Mouse (Mus musculus): ENCODE measurements at regions not wholly inside any gene's neighbourhood (a gene's known extent, or its start where the extent isn't known, plus 50 kb on each side); places are given as distances from the start of the nearest gene placed in this dataset.

DNA sequence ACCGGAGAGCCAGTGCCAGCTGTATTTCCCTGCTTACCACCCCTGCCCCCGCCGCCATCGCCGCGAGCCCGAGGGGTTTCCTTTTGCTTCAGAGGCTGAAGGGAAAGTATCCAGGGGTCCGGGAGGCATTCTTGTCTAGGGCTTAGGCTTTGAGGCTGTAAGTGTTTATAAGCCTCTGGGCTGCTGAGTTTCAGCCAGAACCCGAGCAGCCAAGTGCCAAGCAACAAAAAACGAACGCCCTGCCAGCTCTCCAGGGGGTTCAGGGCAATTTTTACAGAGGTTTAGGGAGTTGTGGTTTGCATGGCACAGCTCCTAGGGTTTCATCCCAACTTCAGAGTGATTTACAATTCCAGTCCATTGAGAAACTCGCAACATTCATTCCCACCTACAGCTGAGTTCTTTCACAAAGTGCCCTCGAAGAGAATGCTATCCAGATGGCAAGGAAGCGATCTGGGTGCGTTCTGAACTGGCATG lies 109.2 kb upstream of the Parp11 start:
- peak; percentile 32; the same call in 1 of the 2 replicates for ATAC-seq
- no peak overlapping the region for H3K4me3 ChIP-seq
- no peaks in the 10 kb centered on the region for H3K27me3 ChIP-seq
- H3K4me1 ChIP-seq: peaks cover 54% of the 10 kb centered on the region
- H3K4me2 ChIP-seq: peak overlapping the region; percentile 33
- H3K36me3 ChIP-seq (ENCODE audit: poor library complexity, severe bottlenecking): no peaks in the 10 kb centered on the region
- whole genome bisulfite sequencing: 6% methylated on average over 15 of the region's 15 CpGs
- H3K9ac ChIP-seq: peak overlapping the region; percentile 2; the same call in 1 of the 2 replicates
- H3K9me3 ChIP-seq (replicated peaks): no peaks in the 10 kb centered on the region
- peak overlapping the region; percentile 86 for H3K27ac ChIP-seq

GRCm38 (mm10) chr6:127338412-127338811 lies 108.2 kb upstream of the Parp11 start:
- ATAC-seq: no peak
- 20% methylated on average over 6 of the region's 6 CpGs for WGBS
- H3K9ac ChIP-seq: no peak overlapping the region

GRCm38 (mm10) chr6:127341604-127342003 lies 105.0 kb upstream of the Parp11 start:
- WGBS: 96% methylated on average over 3 of the region's 3 CpGs
- Histone ChIP-seq H3K4me2 (no peak overlapping the region), H3K36me3 (ENCODE audit: poor library complexity, severe bottlenecking) (no peaks in the 10 kb centered on the region), H3K4me1 (peaks cover 38% of the 10 kb centered on the region), H3K9me3 (replicated peaks) (no peaks in the 10 kb centered on the region), H3K27ac (no peak overlapping the region), H3K4me3 (no peak overlapping the region), H3K27me3 (no peaks in the 10 kb centered on the region), H3K9ac (no peak overlapping the region)
- ATAC-seq: no peak

More at GRCm38 (mm10) chr6:127338412-127338811, 108.2 kb upstream of the Parp11 start:
- peaks cover 54% of the 10 kb centered on the region for H3K4me1 ChIP-seq
- no peaks in the 10 kb centered on the region for H3K36me3 ChIP-seq (ENCODE audit: poor library complexity, severe bottlenecking)
- H3K9me3 ChIP-seq (replicated peaks): no peaks in the 10 kb centered on the region
- H3K4me3 ChIP-seq: no peak overlapping the region
- H3K27me3 ChIP-seq: no peaks in the 10 kb centered on the region
- no peak overlapping the region for H3K4me2 ChIP-seq
- H3K27ac ChIP-seq: peak overlapping the region; percentile 86; the same call in 1 of the 2 replicates

GRCm38 (mm10) chr6:127348770-127349409 lies 97.8 kb upstream of the Parp11 start:
- no peak for ATAC-seq
- H3K4me3 ChIP-seq: no peak overlapping the region
- H3K27me3 ChIP-seq: no peaks in the 10 kb centered on the region
- no peaks in the 10 kb centered on the region for H3K36me3 ChIP-seq (ENCODE audit: poor library complexity, severe bottlenecking)
- H3K4me2 ChIP-seq: no peak overlapping the region
- 88% methylated on average over 9 of the region's 9 CpGs for WGBS
- no peak overlapping the region; the same call in 1 of the 2 replicates for H3K27ac ChIP-seq
- H3K4me1 ChIP-seq: peaks cover 12% of the 10 kb centered on the region; the same call in 1 of the 2 replicates
- H3K9ac ChIP-seq: no peak overlapping the region
- H3K9me3 ChIP-seq (replicated peaks): no peaks in the 10 kb centered on the region

DNA sequence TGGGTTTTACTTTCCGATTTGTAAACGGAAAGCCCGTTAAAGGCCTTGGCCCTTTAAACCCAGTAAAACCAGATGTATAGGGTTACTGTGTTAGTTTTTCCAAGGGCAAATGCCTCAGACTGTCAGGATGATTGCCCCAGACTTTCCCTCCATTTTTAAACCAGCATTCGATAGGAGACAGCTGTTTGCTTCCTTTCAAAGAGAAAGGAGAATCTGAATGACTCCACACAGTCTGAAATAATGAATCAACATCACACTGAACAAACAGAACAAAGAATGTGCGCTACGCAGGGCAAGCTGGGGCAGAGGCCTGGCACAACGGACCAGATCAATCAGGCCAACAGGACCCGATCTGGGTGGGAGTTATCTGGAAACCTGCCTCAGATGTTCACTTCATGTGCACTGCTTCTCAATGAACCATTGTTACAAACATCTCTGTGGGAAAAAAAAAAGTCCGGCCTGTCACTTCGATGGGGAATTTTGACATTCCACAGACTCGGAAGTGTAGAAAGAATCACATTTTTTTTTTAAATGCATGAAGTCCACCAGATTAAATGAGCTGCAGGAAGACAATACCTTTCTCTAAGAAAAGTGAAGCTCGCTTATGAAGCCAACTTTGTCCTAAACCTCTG lies 97.0 kb upstream of the Parp11 start:
- Histone ChIP-seq H3K4me3 (no peak overlapping the region), H3K9ac (no peak overlapping the region), H3K9me3 (replicated peaks) (no peaks in the 10 kb centered on the region), H3K36me3 (ENCODE audit: poor library complexity, severe bottlenecking) (no peaks in the 10 kb centered on the region), H3K4me1 (peaks cover 12% of the 10 kb centered on the region; the same call in 1 of the 2 replicates), H3K27me3 (no peaks in the 10 kb centered on the region), H3K4me2 (no peak overlapping the region), H3K27ac (no peak overlapping the region)
- WGBS: 39% methylated on average over 12 of the region's 12 CpGs
- ATAC-seq: no peak

DNA sequence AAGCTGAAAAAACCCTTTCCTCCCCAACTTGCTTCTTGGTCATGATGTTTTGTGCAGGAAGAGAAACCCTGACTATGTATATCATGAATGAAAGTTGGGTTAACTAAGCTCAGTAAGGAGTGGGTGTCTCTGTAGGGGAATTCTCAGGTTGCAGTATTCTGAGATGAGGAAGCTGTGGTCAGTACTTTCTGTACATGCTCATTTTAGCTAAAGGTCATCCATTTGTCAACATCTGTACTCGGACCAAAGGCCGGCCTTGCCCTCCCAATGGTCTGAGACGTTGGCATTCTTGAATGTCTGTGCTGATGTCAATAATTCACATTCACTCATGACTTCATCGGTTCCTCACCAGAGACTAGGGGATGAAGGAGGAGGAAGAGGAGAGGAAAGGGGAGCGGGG lies 94.9 kb upstream of the Parp11 start:
- Histone ChIP-seq H3K4me1 (peaks cover 12% of the 10 kb centered on the region; the same call in 1 of the 2 replicates), H3K27me3 (no peaks in the 10 kb centered on the region), H3K4me2 (no peak overlapping the region), H3K36me3 (ENCODE audit: poor library complexity, severe bottlenecking) (no peaks in the 10 kb centered on the region), H3K9ac (no peak overlapping the region), H3K9me3 (replicated peaks) (no peaks in the 10 kb centered on the region), H3K4me3 (no peak overlapping the region), H3K27ac (no peak overlapping the region)
- no peak for ATAC-seq
- WGBS: 89% methylated on average over 5 of the region's 5 CpGs

GRCm38 (mm10) chr6:127355112-127355511 lies 91.5 kb upstream of the Parp11 start:
- Histone ChIP-seq H3K27ac (no peak overlapping the region), H3K4me1 (peaks cover 8% of the 10 kb centered on the region; the same call in 1 of the 2 replicates), H3K36me3 (ENCODE audit: poor library complexity, severe bottlenecking) (no peaks in the 10 kb centered on the region), H3K4me2 (no peak overlapping the region), H3K9ac (no peak overlapping the region), H3K27me3 (no peaks in the 10 kb centered on the region), H3K9me3 (replicated peaks) (no peaks in the 10 kb centered on the region), H3K4me3 (no peak overlapping the region)
- no peak for ATAC-seq
- 90% methylated on average over 6 of the region's 6 CpGs for WGBS

DNA sequence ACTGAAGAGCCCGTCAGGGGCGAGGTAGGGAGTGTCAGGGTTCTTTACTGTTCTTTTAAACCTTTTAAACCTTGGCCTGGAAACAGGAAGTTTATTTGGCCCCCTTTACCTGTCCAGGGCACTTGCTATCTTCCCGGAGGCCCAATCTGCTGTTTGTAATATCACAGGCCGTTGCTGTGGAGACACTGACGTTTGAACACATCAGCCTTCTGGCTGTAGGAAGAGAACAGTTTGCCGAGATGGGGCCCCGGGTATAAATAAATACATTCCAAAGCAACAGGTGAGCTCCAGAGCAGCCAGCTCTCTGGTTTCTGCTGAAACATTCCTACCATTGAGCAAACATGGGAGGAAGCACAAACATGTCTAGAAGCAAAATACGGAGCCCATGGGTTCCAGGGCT lies 90.2 kb upstream of the Parp11 start:
- H3K36me3 ChIP-seq (ENCODE audit: poor library complexity, severe bottlenecking): no peaks in the 10 kb centered on the region
- H3K9ac ChIP-seq: no peak overlapping the region
- 89% methylated on average over 8 of the region's 8 CpGs for WGBS
- H3K9me3 ChIP-seq (replicated peaks): no peaks in the 10 kb centered on the region
- no peaks in the 10 kb centered on the region for H3K27me3 ChIP-seq
- peaks cover 8% of the 10 kb centered on the region; the same call in 1 of the 2 replicates for H3K4me1 ChIP-seq
- H3K27ac ChIP-seq: no peak overlapping the region
- ATAC-seq: no peak
- H3K4me2 ChIP-seq: no peak overlapping the region
- no peak overlapping the region for H3K4me3 ChIP-seq

DNA sequence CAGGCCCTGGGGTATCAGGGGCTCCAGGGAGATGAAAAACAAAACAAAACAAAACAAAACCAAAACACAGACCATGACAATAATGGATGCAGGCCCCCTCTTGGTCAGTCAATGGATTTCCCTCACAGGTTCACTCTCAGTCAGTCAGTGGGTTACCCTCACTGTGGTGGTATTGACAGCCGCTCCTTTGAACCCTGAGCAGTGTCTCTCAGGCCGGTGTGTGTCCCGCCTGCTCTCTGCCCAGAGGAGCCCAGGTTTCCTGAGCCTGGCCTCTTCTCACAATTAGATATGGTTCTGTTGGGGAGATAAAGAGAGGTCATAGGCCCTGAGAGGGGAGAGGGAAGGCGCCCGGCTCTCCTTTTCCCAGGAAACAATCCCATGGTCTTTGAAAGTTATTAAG lies 87.8 kb upstream of the Parp11 start:
- Histone ChIP-seq H3K4me1 (peaks cover 26% of the 10 kb centered on the region), H3K9ac (no peak overlapping the region), H3K27ac (no peak overlapping the region), H3K4me3 (no peak overlapping the region), H3K36me3 (ENCODE audit: poor library complexity, severe bottlenecking) (no peaks in the 10 kb centered on the region), H3K4me2 (no peak overlapping the region), H3K27me3 (no peaks in the 10 kb centered on the region), H3K9me3 (replicated peaks) (no peaks in the 10 kb centered on the region)
- ATAC-seq: no peak
- WGBS: 43% methylated on average over 5 of the region's 5 CpGs

DNA sequence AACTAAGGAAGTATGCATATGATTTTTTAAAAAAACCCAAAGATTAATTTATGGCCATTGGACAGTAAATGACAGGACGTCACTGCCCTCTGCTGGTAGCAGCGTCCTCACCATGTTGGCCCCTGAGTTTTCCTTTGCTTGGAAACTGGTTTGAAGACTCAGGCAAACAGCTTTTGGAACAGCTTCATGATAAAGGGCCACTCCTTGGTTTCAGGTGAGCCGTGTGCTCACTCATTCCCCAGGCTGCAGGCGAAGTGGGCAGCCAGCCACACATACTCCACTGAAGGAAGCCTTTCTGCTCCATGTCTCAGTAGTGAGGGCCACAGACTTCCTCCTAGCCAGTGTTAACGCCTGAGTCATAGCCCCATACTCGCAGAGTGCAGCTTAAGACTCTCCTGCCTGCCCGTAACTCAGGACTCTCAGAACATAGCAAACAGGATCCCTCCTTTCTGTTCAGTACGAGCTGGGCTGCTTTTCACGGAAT lies 87.2 kb upstream of the Parp11 start:
- Histone ChIP-seq H3K4me3 (no peak overlapping the region), H3K9me3 (replicated peaks) (no peaks in the 10 kb centered on the region), H3K4me1 (peaks cover 33% of the 10 kb centered on the region), H3K27me3 (no peaks in the 10 kb centered on the region), H3K4me2 (no peak overlapping the region), H3K9ac (no peak overlapping the region), H3K27ac (no peak overlapping the region), H3K36me3 (ENCODE audit: poor library complexity, severe bottlenecking) (no peaks in the 10 kb centered on the region)
- 47% methylated on average over 9 of the region's 9 CpGs for whole genome bisulfite sequencing
- ATAC-seq: no peak; the same call in 1 of the 2 replicates

- H3K4me3 ChIP-seq: no peak overlapping the region
- no peaks in the 10 kb centered on the region for H3K27me3 ChIP-seq
- H3K4me1 ChIP-seq: peaks cover 40% of the 10 kb centered on the region
- H3K9ac ChIP-seq: no peak overlapping the region
- ATAC-seq: no peak
- H3K9me3 ChIP-seq (replicated peaks): no peaks in the 10 kb centered on the region
- WGBS: 87% methylated on average over 5 of the region's 5 CpGs
- H3K4me2 ChIP-seq: no peak overlapping the region
- no peak overlapping the region for H3K27ac ChIP-seq
- no peaks in the 10 kb centered on the region for H3K36me3 ChIP-seq (ENCODE audit: poor library complexity, severe bottlenecking)
These were observed 84.5 kb upstream of the Parp11 start for GRCm38 (mm10) chr6:127362166-127362565.

GRCm38 (mm10) chr6:127362966-127363752 lies 83.5 kb upstream of the Parp11 start:
- Histone ChIP-seq H3K4me3 (no peak overlapping the region), H3K27me3 (no peaks in the 10 kb centered on the region), H3K4me1 (peaks cover 37% of the 10 kb centered on the region), H3K4me2 (no peak overlapping the region), H3K9ac (0 out of 2 replicates have a peak overlapping the region, but pooled peaks have one; percentile 18), H3K36me3 (ENCODE audit: poor library complexity, severe bottlenecking) (no peaks in the 10 kb centered on the region), H3K27ac (peak overlapping the region; percentile 68), H3K9me3 (replicated peaks) (no peaks in the 10 kb centered on the region)
- ATAC-seq: peak; percentile 87
- 3% methylated on average over 8 of the region's 8 CpGs for WGBS

Data from forebrain, embryonic 13.5 days (tissue).